Mouse (Mus musculus): ENCODE results near the gene Ptgir.
A peak's percentile ranks its signal among the peaks of the same experiment; 100 is the strongest.

The Ptgir gene

DNA sequence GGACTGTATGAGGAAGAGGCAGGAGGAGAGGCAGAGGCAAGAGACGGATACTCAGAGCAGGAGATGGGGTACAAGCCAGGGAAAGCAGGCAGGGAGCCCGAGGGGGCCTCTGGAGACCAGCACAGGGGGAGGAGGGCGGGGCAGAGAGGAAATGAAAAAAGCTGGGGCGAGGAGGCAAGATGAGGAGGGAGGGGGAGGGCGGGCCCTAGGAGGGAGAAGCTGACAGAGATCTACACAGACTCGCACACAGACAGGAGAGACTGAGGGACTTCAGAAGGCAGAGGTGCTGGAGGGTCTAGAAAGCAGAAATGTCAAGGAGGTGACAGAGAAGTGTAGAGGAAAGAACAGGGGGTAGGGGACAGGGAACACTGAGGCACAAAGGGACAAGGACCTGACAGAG lies at the start of gene Ptgir:
Ptgir (plus strand) TSS at position 210 of the 400 bp plus-strand sequence.
- no peak for DNase-seq

DNA sequence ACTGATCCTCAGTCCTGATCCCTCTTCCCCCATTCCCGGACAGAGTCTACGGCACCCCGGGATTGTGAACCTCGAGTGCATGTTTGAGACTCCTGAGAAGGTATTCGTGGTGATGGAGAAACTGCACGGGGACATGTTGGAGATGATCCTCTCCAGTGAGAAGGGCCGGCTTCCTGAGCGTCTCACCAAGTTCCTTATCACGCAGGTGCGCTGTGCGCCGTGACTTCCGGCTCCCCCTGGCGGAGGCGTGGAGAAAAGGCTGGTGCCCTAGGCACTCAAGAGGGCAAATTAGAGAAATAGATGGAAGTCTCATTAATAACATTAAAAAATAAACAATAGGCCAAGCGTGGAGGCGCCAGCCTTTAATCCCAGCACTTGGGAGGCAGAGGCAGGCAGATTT lies 48.0 kb upstream of the Ptgir start:
- DNase-seq: no peak

DNA sequence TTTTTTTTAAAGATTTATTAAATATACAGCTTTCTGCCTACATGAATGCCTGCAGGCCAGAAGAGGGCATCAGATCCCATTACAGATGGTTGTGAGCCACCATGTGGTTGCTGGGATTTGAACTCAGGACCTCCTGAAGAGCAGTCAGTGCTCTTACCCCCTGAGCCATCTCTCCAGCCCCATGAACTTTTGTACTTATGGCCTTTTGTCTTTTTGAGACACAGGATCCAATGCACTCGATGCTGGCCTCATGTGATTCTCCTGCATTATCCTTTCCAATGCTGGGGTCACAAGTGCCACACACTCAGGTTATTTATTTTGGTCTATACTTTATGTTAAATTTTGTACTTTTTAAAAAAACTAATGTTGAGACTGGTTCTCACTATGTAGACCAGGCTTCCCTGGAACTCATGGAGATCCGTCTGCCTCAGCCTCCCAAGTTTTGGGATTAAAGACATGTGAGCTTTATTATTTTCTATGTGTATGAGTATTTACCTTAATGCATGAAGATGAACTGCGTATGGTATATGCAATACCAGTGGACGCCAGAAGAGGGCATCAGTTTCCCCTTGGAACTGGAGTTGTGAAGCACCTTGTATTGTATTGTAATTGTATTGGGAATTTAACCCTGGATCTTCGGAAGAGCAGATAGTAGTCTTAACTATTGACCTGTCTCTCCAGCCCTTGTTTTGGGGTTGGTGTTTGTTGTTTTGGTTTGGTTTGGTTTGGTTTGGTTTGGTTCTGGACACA lies 46.2 kb upstream of the Ptgir start:
- no peak for DNase-seq

DNA sequence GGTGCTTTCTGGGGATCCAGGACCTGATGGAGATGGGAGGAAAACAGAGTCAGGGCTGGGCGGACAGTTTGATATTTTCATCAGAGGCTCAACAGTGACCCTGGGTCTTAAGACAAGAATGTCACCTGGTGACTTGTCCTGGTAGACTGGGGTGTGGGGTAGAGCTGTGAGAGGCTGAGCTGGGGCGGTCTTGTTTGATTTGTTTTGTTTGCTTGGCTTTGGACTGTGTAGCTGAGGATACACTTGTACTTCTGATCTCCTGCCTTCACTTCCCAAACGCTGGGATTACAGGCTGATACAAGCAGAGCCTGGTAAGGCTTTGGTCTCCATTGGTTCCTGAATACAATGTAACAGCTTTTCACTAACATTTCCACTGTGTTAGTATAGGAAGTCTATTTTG lies 38.8 kb upstream of the Ptgir start:
- DNase-seq: no peak

DNA sequence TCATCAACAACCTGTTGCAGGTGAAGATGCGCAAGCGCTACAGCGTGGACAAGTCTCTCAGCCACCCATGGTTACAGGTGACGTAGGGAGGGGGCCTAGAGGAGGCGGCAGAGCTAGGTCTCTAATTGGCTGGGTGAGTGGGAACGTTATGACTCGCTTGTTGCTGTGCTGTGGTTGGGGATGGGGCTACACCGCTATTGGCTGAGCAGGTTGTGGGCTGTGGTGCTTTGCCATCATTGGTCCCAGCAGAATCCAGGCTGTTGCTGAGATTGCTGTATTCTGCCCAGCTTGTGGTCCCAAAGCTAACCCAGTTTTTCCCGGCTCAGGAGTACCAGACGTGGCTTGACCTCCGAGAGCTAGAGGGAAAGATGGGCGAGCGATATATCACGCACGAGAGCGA lies 36.8 kb upstream of the Ptgir start:
- peak; percentile 99 for DNase-seq

DNA sequence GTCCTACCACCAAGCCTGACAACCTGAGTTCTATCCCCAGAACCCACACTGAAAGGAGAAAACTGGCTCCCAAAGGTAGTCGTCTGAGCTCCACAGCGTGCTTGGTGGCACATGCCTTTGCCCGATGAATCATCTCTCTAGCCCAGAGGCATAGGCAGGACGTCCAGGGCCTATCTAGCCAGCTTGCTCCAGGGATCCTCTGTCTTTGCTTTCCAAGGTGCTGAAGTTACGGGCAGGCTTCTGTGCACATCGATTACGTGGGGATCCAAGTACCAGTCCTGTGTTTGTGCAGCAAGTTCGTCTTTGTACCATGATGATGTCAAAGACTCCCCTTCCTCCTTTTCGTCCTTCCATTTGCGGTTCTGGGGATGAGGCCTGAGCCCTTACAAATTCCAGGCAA lies 34.7 kb upstream of the Ptgir start:
- no peak for DNase-seq

DNA sequence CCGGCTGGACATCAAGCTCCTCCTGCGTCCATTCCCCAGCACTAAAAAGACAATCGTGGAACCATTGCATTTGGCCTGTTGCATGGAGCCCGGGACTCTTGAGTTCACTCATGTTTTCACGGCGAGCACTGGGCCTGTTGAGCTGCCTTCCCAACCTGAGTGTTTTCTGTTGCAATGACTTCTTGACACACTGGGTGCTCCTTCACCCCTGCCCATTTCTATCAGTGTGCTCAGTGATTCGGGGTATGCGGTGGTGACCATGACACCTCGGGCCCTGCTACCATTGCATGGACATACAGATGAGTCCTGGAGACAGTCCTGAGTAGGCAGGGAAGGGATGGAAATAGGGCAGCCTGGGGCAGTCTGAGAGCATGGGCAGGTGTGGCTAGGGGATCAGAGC lies 33.8 kb upstream of the Ptgir start:
- DNase-seq: no peak

DNA sequence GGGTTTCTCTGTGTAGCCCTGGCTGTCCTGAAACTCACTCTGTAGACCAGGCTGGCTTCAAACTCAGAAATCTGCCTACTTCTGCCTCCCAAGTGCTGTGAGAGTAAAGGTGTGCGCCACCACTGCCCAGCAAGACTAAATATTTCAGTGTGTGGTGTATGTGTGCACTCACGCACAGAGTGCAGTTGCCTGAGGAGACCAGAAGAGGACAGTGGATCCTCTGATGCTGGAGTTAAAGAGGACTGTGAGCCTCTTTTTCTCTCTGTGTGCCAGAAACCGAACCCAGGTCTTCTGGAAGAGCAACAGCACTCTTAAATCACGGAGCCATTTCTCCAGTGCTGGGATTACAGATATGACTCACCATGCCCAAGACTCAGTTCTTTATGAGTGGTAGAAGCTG lies 32.9 kb upstream of the Ptgir start:
- DNase-seq: no peak

DNA sequence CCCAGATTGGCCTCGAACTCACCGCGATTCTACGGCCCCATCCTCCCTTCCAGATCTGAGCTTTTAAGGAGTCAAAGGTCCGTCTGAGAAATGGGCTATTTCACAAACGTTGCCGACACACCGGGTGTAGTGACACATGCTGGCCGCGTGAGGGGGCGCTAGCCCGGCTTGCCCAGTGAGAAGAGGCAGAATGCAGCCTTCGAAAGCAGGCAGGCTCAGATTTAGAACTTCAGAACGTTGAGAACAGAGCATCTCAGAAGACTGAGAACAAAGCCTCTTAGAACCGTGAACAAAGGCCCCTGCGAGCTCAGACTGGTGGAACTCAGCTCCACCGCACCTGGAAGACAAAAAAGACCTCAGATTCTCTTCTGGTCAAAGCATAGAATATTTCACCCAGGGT lies 32.1 kb upstream of the Ptgir start:
- DNase-seq: peak; percentile 85

DNA sequence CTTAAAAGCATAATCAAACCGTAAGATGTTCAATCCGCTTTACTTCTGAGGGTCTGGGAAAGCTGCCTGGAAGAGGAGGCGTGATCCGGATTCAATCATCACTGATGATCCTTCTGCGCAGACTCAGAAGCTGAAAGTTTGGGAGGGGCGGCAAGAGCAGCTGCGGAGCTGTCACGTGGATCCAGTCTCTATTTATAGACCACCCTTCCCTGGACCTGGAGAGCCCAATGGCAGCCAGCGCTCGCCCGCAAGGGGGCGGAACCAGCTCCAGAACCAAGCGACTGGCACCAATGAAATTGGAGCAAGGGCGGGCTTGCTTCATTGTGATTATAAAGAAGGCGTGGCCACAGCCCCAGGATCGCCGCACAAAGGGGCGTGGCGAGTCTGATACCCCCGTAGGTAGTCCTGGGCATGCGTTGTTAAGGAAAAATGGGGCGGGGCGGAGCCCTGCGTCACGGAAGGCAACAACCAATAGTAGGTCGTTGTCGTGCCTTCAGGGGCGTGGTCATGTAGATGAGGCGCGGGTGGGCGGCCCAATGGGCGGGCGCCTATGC lies 31.5 kb upstream of the Ptgir start:
- peak; percentile 100 for DNase-seq

DNA sequence AGATGAGACGGTGACA lies 31.2 kb upstream of the Ptgir start, which contains the start of gene Dact3:
Dact3 (plus strand) TSS at position 8 of the 16 bp plus-strand sequence.
- no peak for DNase-seq

DNA sequence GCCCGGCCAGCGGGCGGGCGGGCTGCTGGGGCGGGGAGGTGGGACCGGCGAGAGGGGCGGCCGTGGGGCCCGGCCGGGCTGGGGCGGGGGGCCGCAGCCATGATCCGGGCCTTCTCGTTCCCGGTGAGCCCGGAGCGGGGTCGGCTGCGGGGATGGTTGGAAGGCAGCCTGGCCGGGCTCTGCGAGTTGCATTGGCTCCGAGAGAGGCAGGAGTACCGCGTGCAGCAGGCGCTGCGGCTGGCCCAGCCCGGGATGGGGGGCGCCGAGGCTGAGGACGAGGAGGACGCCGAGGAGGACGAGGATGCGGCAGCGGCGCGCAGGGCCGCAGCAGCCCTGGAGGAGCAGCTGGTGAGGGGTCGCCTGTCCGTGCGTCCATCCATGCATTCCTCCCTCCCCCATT lies 31.0 kb upstream of the Ptgir start:
- no peak for DNase-seq

DNA sequence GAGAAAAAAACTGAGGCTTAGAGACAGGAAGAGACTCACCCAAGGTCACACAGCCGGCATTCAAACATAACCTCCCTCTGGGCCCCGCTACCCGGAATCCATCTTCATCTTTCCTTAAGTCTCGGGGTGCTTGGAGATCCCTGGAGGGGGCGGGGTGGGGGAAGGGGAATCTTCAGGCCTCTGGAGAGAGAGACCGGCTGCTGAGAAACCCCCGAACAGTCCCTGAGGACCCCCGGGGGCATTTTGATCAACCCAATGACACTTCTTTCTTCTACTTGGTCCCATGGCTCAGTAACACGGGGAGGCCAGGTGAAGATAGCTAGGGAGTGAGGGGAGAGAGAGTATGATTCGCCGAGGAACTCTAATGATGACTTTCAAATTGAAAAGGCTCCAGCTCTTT lies 30.3 kb upstream of the Ptgir start:
- DNase-seq: peak; percentile 50

DNA sequence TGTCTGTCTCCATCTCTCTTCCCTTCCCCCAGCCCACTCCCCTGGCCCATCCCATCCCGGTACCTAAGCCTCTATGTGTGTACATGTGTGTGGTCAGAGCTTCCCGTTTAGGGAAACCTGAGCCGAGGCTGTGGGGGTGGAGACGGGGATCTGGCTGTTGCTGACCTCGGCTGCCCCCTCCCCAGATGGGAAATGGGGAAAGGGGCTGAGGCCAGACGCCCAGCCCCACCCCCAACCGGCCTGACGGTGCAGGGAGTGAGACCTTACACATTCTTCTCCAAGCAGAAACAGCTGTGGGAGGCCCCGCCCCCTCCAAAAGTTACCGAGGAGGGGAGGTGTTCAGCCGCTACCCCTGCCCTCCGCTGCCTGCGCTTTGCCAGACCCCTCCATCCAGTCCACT lies 29.7 kb upstream of the Ptgir start:
- DNase-seq: peak; percentile 80

DNA sequence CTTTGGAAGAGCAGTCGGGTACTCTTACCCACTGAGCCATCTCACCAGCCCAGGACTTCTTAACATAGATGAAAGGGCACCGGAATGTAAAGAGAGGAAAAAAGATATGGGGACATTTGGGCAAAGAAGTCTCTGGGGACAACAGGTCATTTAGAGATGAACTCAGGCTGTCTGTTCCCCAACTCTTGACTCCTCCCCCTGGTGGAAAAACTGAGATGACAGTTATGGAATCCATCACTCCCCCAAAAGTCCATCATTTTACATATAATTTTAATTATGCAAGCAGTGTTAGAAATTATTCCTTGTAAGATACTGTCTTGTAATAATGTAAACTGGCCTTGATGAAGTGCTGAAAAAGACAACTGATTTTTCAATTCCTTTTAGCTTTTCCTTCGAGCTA lies 28.6 kb upstream of the Ptgir start:
- DNase-seq: no peak

DNA sequence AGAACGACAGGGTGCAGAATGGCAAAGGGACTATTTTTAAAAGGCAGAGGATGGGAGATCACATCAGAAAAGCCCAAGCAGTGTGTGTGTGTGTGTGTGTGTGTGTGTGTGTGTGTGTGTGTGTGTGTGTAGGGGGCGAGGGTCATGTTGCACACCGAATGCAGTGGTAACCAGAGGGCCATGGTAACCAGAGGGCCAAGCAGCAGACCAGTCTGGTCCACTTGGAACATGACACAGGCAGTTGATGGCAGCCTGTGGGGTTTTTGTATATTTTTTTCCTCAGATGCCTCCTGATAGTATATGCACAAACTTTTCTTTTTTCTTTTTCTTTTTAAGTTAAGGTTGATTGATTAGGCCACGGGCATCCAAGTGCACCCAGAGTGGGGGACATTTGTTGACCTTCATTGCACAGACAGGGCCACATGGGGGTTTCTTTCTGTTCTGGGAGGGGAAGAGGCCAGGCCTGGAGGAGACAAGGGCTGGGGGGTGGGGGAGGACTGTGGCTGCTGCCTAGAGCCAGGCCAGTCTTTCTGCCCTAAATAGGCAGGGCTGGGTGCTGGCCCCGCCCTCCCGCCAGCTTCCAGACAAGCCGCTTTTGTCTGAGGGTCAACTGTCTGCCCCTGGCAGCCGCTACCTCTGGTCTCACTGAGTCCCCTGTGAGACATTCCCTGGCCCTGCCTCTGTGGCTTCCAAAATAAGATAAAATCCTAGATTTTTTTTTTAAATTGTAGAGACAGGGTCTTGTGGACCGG lies 26.3 kb upstream of the Ptgir start:
- no peak for DNase-seq

DNA sequence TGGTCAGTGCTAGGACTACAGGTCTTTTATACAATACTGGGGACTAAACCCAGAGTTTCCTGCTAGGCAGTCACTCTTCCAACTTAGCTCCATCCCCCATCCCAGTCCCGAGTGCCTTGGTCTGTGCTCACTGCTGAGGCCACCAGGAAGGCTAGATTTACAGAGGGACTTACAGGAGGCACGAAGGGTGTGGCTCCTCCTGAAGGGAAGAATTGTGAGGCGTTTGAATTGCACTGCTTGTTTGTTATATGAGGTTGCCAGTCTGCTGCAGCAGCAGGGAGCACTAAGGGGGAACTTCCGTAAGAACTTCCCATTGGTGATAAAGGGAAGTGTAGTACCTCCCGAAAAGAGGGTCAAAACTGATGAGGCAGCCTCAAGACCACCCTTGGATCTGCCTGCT lies 25.7 kb upstream of the Ptgir start:
- DNase-seq: no peak

DNA sequence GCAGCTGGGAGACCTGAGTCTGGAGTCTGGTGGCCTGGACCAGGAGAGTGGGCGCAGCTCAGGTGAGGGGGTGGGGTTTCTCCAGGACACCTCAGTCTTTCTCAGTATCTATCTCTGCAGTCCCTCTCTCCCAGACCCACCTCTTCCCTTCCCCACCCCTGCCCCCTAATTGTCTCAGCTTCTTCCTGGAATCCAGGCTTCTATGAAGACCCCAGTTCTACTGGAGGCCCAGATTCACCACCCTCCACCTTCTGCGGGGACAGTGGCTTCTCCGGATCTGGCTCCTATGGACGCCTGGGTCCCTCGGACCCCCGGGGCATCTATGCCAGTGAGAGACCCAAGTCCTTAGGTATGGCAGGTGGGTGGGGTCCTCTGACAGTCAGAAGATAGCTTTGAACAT lies 23.1 kb upstream of the Ptgir start:
- DNase-seq: no peak

DNA sequence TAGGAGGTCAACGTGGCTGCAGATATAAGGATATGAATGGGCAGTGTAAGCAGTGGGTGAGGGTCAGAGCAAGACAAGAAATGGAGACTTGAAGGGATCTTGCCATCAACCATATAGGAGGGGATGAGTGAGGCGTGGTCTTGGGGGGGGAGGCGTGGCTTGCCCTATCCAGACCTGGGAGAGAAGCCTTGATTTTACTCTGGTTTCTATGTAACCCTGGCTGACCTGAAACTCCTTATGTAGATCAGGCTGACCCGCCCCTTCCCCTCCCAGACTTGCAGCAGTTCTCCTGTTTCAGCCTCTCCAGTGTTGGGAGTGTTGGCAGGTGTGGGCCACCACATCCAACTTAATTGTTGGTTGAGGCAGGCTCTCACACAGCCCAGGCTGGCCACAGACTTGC lies 22.0 kb upstream of the Ptgir start:
- DNase-seq: no peak

DNA sequence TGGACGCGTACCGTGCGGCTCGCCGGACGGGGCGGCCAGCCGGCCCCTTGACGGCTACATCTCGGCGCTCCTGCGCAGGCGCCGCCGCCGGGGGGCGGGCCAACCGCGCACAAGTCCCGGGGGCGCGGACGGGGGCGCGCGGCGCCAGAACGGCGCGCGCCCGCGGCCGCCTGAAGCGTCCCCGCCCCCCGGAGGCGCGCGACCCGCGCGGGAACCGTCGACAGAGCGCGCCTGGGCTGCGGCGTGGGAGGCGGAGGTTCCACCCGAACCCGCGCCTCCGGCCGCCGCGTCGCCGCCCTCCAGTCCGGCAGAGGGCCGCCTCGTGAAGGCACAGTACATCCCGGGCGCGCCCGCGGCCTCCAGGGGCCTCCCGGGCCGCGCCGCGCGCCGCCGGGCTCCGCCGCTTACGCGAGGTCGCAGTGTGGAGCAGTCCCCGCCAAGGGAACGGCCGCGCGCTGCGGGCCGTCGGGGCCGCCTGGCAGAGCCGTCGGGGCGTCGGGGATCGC lies 21.0 kb upstream of the Ptgir start:
- no peak for DNase-seq

DNA sequence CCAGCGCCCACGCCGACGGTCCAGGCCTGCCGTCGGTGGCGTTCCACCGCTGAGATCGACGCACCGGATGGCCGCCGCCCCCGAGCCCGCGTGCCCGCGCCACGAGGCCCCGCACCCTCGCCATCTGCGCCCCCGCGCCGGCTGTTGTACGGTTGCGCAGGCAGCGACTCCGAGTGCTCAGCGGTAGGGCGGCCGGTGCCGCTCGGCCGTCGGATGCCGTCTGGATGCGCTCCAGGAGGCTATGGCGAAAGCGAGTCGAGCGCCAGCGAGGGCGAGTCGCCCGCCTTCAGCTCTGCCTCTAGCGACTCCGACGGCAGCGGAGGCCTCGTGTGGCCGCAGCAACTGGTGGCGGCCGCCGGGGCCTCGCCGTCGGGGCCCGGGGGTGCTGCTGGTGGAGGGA lies 20.4 kb upstream of the Ptgir start:
- no peak for DNase-seq

DNA sequence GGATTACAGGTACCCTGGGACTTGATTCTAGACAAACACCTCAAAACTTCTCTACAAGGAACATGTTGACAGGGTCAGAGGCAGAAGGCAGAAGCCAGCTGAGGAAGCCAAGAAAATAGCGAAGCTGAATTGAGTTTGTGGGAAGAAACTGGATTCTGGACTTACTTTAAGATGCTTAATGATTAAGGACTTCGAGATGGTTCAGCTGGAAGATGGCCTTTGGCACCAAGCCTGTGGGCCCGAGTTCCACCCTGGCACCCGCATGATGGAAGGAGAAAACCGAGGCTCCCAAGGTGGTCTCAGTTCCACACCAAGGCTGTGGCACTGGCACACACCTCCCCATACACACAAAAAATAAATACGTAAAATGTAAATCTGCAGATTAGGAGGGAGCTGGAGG lies 15.8 kb upstream of the Ptgir start:
- peak; percentile 41 for DNase-seq

DNA sequence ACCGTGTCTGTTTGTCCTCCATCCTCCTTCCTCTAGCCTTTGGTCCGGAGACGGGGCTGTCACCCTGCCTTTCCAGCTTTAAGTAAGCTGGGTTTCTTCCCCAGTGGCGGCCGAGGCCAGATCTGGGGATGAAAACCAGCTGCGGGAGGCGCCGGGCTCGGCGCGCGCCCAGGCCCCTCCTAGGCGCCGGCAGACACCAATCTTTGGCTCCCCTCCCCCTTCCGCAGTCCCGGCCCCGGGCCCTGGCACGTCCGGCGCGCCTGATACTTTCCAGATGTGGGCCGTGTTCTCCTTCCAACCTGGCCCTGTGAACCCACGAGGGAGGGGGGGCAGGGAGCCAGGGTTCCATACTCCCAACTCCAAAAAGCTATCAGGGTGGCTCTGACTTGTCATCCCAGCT lies 15.3 kb upstream of the Ptgir start:
- peak; percentile 47 for DNase-seq

DNA sequence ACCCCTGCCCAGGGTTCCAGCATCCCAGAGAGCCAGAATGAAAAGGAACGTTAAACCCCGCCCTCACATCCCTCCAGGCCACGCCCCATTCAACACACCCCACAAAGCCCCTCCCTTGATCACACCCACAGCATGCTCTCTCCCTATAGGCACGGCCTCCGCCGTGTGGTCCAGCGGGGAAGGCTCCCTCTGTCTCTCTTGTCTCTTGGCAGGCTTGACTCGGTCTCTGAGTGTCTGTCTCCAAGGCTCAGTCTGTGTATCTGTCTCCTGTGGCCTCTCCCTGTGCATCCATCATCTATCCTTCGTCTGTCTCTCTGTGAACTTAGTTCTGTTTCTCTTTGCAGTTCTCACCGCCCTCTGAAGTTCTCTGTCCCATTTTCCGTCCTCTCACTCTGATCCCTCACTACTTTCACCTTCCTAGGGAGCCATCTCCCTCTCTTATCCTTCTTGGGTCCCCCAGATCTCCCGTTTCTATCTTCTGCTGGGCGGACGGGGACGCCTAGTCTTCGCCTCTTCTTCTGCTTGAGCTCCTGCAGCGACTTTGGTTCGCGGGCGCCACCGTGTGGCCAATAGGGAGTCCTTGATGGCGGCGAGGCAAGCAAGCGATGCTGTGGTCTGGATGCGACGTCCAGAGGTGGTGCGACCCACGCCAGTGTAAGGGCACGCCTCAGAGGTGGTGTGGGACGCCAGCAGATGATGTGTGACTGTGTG lies 14.5 kb upstream of the Ptgir start, which contains the start of gene Gng8:
Gng8 (plus strand) TSS at position 146 of the 711 bp plus-strand sequence.
- DNase-seq: peak; percentile 83
